Mouse (Mus musculus) heart, postnatal 0 days (tissue): ENCODE measurements at regions not wholly inside any gene's neighbourhood (a gene's known extent, or its start where the extent isn't known, plus 50 kb on each side); places are given as distances from the start of the nearest gene placed in this dataset.

Experiments
- ATAC-seq: fragments of 200-750 bp; cut with Nextera tagmentation; 2 replicates; pipeline ENCODE4 v1.8.0; 2017; ENCODE audit warnings: low read depth, moderate number of reproducible peaks, moderate library complexity; ENCODE audit not compliant: insufficient read depth
- DNase-seq: peaks from one replicate; pipeline ENCODE4 v3.0.0-alpha.2; 2016; ENCODE audit warnings: low spot score
- H3K27ac ChIP-seq: fragments of 300-500 bp; sonication (generic); 2 replicates; pipeline ENCODE4 v1.5.1; 2014; ENCODE audit warnings: low read depth, mild to moderate bottlenecking
- H3K27me3 ChIP-seq: fragments of 300-500 bp; sonication (generic); 2 replicates; pipeline ENCODE4 v1.6.1; 2014; ENCODE audit warnings: low read length, mixed read lengths; ENCODE audit not compliant: control insufficient read depth, insufficient read depth
- H3K36me3 ChIP-seq: fragments of 300-500 bp; sonication (generic); replicated peaks from 2 replicates; pipeline ENCODE4 v1.6.1; 2014; ENCODE audit warnings: low read length, mixed read lengths; ENCODE audit not compliant: control insufficient read depth, insufficient read depth
- H3K4me1 ChIP-seq: fragments of 300-500 bp; sonication (generic); 2 replicates; pipeline ENCODE4 v1.6.1; 2014; ENCODE audit warnings: antibody characterized with exemption; ENCODE audit not compliant: control insufficient read depth, insufficient read depth
- H3K4me2 ChIP-seq: fragments of 300-500 bp; sonication (generic); 2 replicates; pipeline ENCODE4 v1.6.1; 2014; ENCODE audit warnings: low read depth, mild to moderate bottlenecking, low read length, moderate library complexity
- H3K4me3 ChIP-seq: fragments of 300-500 bp; sonication (generic); 2 replicates; pipeline ENCODE4 v1.5.1; 2014; ENCODE audit warnings: low read depth, low read length
- H3K9ac ChIP-seq: fragments of 300-500 bp; sonication (generic); replicated peaks from 2 replicates; pipeline ENCODE4 v1.6.1; 2014; ENCODE audit warnings: low read depth, low read length, mixed read lengths
- H3K9me3 ChIP-seq: fragments of 300-500 bp; sonication (generic); replicated peaks from 2 replicates; pipeline ENCODE4 v1.6.1; 2016; ENCODE audit warnings: low read length; ENCODE audit not compliant: control insufficient read depth
- CTCF ChIP-seq: IDR thresholded peaks from 2 replicates; pipeline ENCODE4 v1.5.1; 2016; ENCODE audit warnings: antibody characterized with exemption, control low read depth, low read depth
- EP300 ChIP-seq: IDR thresholded peaks from 2 replicates; pipeline ENCODE4 v1.6.1; 2016; ENCODE audit warnings: antibody characterized with exemption, low read depth
- WGBS: fragments of 180-500 bp; shearing (Covaris S2); extraction: QIAGEN DNeasy Blood & Tissue Kit; methylation state at CpG from one replicate; pipeline ENCODE4 v1.1.7; 2014; 5-methylcytosine and 5-hydroxymethylcytosine counted together

- H3K36me3 ChIP-seq, result no peaks in the 10 kb centered on the region
- no peak overlapping the region for H3K4me3 ChIP-seq
- no peaks in the 10 kb centered on the region for H3K4me1 ChIP-seq
- H3K9me3 ChIP-seq, result no peaks in the 10 kb centered on the region
- H3K27ac ChIP-seq, result no peak overlapping the region
- TF ChIP-seq EP300 (no peak), CTCF (no peak)
- no peak overlapping the region for H3K9ac ChIP-seq
- no peak for DNase-seq
- no peak overlapping the region for H3K4me2 ChIP-seq
- 69% methylated on average over 4 of the region's 4 CpGs for WGBS
- H3K27me3 ChIP-seq, result no peaks in the 10 kb centered on the region
- no peak for ATAC-seq
Observed at GRCm38 (mm10) chr5:52092273-52092672, 98.0 kb downstream of the Dhx15 start.

DNA sequence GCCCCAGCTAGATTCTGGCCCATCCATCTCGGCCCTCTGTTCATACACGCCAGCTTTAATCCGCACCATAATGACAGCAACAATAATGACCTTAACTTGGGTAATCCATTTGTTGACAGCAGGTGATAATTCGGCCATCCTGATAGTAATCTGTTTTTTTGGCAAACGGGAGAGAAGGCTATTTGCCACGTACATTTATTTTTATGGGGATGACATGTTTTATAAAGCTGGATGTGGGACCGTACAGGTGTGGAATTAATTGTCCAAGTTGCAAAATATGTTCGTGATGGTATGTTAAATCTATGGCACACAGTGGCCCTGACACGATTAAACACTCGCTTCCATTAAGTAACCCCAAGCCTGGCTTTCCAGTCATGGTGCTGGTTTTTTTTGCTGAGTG is 102.2 kb downstream of the Dhx15 start:
- no peaks in the 10 kb centered on the region for H3K36me3 ChIP-seq
- H3K4me3 ChIP-seq, result no peak overlapping the region
- H3K4me1 ChIP-seq, result no peaks in the 10 kb centered on the region
- TF ChIP-seq CTCF, result no peak
- TF ChIP-seq EP300, result no peak
- no peak overlapping the region for H3K4me2 ChIP-seq
- ATAC-seq, result no peak
- no peaks in the 10 kb centered on the region for H3K27me3 ChIP-seq
- H3K9ac ChIP-seq, result no peak overlapping the region
- H3K27ac ChIP-seq, result no peak overlapping the region
- no peak for DNase-seq
- no peaks in the 10 kb centered on the region for H3K9me3 ChIP-seq
- 86% methylated on average over 10 of the region's 10 CpGs for WGBS

- Histone ChIP-seq H3K27me3 (no peaks in the 10 kb centered on the region), H3K9me3 (no peaks in the 10 kb centered on the region), H3K27ac (no peak overlapping the region), H3K4me3 (no peak overlapping the region), H3K4me2 (no peak overlapping the region), H3K36me3 (no peaks in the 10 kb centered on the region), H3K4me1 (no peaks in the 10 kb centered on the region), H3K9ac (no peak overlapping the region)
- TF ChIP-seq CTCF (no peak), EP300 (no peak)
- WGBS, result 34% methylated on average over 7 of the region's 7 CpGs
- DNase-seq (no peak), ATAC-seq (no peak)
Observed at GRCm38 (mm10) chr5:52086766-52087429, 103.4 kb downstream of the Dhx15 start.

DNA sequence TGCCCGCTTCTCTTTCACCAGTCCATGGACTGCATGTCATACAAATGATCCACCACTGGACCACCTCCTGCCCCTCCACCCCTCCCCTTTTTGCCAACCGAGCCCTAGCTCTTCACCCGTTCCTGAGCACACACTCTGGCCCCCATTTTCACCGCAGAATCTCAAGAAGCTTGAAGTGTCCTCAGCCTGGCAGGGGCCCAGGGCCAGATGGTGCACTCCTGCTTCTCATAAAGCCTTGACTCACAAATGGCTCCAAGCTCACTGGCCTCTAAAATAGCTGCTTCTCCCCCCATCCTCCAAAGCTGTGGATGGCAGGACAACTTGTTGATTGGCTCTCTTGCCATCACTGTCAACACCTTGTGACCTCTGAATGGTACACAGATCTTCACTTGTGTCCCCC is 110.0 kb downstream of the Dhx15 start:
- WGBS, result 33% methylated on average over 4 of the region's 4 CpGs
- H3K36me3 ChIP-seq, result no peaks in the 10 kb centered on the region
- H3K4me3 ChIP-seq, result no peak overlapping the region
- no peak overlapping the region for H3K4me2 ChIP-seq
- no peak for TF ChIP-seq CTCF
- TF ChIP-seq EP300, result no peak
- DNase-seq (no peak), ATAC-seq (no peak)
- H3K27ac ChIP-seq, result no peak overlapping the region
- no peaks in the 10 kb centered on the region; the same call in 1 of the 2 replicates for H3K4me1 ChIP-seq
- H3K27me3 ChIP-seq, result no peaks in the 10 kb centered on the region
- H3K9me3 ChIP-seq, result no peaks in the 10 kb centered on the region
- no peak overlapping the region for H3K9ac ChIP-seq

DNA sequence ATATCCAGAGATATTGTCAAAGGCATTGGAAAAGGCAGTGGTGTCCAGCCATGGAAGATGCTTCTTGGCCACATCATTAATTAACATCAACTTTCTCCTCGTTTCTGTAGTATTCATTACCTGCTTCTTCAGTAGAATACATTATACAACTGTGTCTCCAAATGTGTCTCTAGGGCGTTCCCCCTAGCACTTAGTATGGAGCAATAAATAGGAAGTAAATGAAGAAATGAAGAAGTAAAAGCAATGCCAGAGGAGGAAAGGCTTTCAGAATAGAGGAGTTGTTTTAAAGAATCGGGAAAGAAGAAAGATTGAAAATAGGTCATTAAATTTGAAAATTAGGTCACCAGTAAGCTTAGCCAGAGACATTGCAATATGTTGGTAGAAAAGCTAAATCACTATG is 112.6 kb downstream of the Dhx15 start:
- ATAC-seq, result no peak
- H3K4me3 ChIP-seq, result no peak overlapping the region
- TF ChIP-seq CTCF, result no peak
- no peak for TF ChIP-seq EP300
- H3K36me3 ChIP-seq, result no peaks in the 10 kb centered on the region
- H3K4me2 ChIP-seq, result no peak overlapping the region
- H3K9ac ChIP-seq, result no peak overlapping the region
- no peak overlapping the region for H3K27ac ChIP-seq
- H3K4me1 ChIP-seq, result no peaks in the 10 kb centered on the region; the same call in 1 of the 2 replicates
- no peaks in the 10 kb centered on the region for H3K27me3 ChIP-seq
- no peak for DNase-seq
- 81% methylated on average over 3 of the region's 3 CpGs for WGBS
- no peaks in the 10 kb centered on the region for H3K9me3 ChIP-seq

DNA sequence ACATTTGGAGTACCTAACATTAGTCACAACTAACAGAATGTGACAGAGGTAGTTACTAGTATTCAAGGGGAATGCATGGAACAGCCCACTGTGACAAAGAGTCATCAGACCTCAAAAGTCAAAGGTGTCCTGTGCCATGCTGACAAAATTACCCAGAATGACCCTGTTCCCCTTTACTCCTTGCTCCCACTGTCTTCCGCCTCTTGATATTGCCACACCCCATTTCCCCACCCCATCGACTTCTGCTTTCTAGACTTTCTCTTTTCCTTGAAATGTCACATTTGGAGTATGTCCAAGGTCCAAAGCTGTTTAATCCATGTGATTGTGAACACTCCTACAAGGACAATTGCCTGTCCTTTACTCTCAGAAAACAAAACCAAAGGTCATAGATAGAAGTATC is 115.2 kb downstream of the Dhx15 start:
- TF ChIP-seq CTCF (no peak), EP300 (no peak)
- H3K9me3 ChIP-seq, result no peaks in the 10 kb centered on the region
- ATAC-seq (no peak), DNase-seq (no peak)
- H3K4me3 ChIP-seq, result no peak overlapping the region
- H3K36me3 ChIP-seq, result no peaks in the 10 kb centered on the region
- H3K4me1 ChIP-seq, result no peaks in the 10 kb centered on the region
- no peaks in the 10 kb centered on the region for H3K27me3 ChIP-seq
- no peak overlapping the region for H3K4me2 ChIP-seq
- H3K9ac ChIP-seq, result no peak overlapping the region
- H3K27ac ChIP-seq, result no peak overlapping the region
- 85% methylated on average over 2 of the region's 2 CpGs for WGBS
